ENCODE assay signal across 10 mouse cellular contexts in the genomic region with DNA sequence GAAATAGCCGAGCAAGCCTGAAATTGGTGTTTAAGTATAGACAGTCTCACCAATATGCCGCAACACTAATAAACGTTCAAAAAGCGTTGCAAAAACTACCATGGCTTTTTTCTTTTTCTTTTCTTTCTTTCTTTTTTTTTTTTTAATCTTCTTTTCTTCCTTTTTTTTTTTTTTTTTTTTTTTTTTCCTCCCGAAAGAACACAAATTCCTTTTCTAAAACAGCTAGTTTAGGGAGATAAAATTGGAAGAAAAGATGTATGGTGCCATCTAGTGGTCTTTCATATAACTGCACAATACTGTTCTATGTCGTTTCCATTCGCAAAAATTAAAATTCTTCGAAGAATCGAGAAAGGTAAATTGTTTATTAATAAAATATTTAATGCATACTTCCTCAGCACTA. TPM values are rescaled to one million over a fixed set of nuclear protein-coding genes. Genes with fewer than 3 reads are reported as not detected.
DNase-seq lines count a peak whose midpoint lies in the region; TF ChIP-seq lines count a peak whose summit lies in the region.
"Had no signal": no experiment of that assay in that cellular context is flagged by ENCODE, and none has a peak within 500 bp of the region (broad histone marks: within the 10 kb centered on the region; RNA-seq: fewer than 3 reads in every experiment).

No protein-coding gene starts in this region.

- WGBS in heart, adult 2 months = 33% methylated on average over 9 of the region's 9 CpGs

- H3K36me3 ChIP-seq in heart, adult 2 months (ENCODE audit: control insufficient read depth, insufficient read depth, low read length) = no peaks in the 10 kb centered on the region
- H3K36me3 ChIP-seq: neural tube, embryonic 12.5 days had no signal

- no peak for DNase-seq in heart, adult 2 months
- DNase-seq in heart, postnatal 14 days = no peak
- DNase-seq in lung, postnatal 25 days (ENCODE audit: low spot score) = peak; percentile 28
- no peak for DNase-seq in lung, postnatal 14 days
- DNase-seq in c-Kit-positive CD71-negative TER-119-negative erythroid progenitor cells, embryonic 14.5 days (ENCODE audit: low read depth) = peak; percentile 26
- DNase-seq in retina, postnatal 7 days (ENCODE audit: low read depth, low spot score) = peak; percentile 20
- no peak for DNase-seq in testis, postnatal 10 days (ENCODE audit: low spot score)
- DNase-seq in heart, postnatal 25 days (ENCODE audit: low spot score) = no peak

- TF ChIP-seq EP300 in heart, adult 2 months (IDR thresholded peaks at IDR 0.05; ENCODE audit: insufficient read depth, low read depth, low read length) = no peak

- H3K27me3 ChIP-seq in heart, adult 2 months (ENCODE audit: control insufficient read depth, insufficient read depth, low read length) = no peaks in the 10 kb centered on the region
- H3K27me3 ChIP-seq: neural tube, embryonic 12.5 days had no signal

- no peak overlapping the region for H3K9ac ChIP-seq in heart, adult 2 months (ENCODE audit: low read depth, low read length)
- H3K9ac ChIP-seq: neural tube, embryonic 12.5 days had no signal

- H3K79me2 ChIP-seq in heart, adult 2 months (replicated peaks; ENCODE audit: control insufficient read depth, insufficient read depth, low read length) = no peaks in the 10 kb centered on the region

- no peak for TF ChIP-seq POLR2A in heart, adult 2 months (IDR thresholded peaks at IDR 0.05; ENCODE audit: insufficient read depth, low read depth, low read length)

- no peaks in the 10 kb centered on the region for H3K4me1 ChIP-seq in heart, adult 2 months (ENCODE audit: control insufficient read depth, insufficient read depth, low read length)
- H3K4me1 ChIP-seq: neural tube, embryonic 12.5 days had no signal

- peak; percentile 80 for TF ChIP-seq CTCF in heart, adult 2 months (IDR thresholded peaks at IDR 0.05)

- intact Hi-C loops in heart, adult 2 months (cut with DNase I) = loop anchor here (1.0 to 10.0 kb wide), 3 partner anchors 112 to 471 kb away; no protein-coding TSS in a partner anchor
- intact Hi-C loops in heart, postnatal 14 days (cut with DNase I) = loop anchor here (2.0 to 10.0 kb wide), 4 partner anchors 111 to 813 kb away; no protein-coding TSS in a partner anchor
- intact Hi-C loops in heart, postnatal 25 days (cut with DNase I) = loop anchor here (1.0 to 5.0 kb wide), 2 partner anchors 112 to 471 kb away; no protein-coding TSS in a partner anchor

- no peak overlapping the region for H3K4me3 ChIP-seq in heart, adult 2 months
- H3K4me3 ChIP-seq: neural tube, embryonic 12.5 days had no signal

- H3K27ac ChIP-seq in heart, adult 2 months = no peak overlapping the region
- H3K27ac ChIP-seq: neural tube, embryonic 12.5 days had no signal

RNA-seq across cellular contexts. Expression of a gene that starts 25.4 kb away (rescaled TPM):
- total RNA-seq in heart, adult 2 months (2021) = not detected
- not detected in 2 replicates for polyA plus RNA-seq in heart, adult 2 months (2012; rRNA removed)
- not detected for total RNA-seq in heart, postnatal 14 days (2021)
- total RNA-seq in heart, postnatal 25 days (2021) = not detected
- total RNA-seq: hematopoietic stem cell, adult 5-6 weeks had no signal
- polyA plus RNA-seq: neural tube, embryonic 12.5 days had no signal

RNA-seq across cellular contexts. Expression of a gene that starts 46.0 kb away (rescaled TPM):
- 1 to 10 TPM; 4.1 to 4.2 TPM for total RNA-seq in heart, adult 2 months (2021)
- 2.4 and 4.5 TPM in 2 replicates for polyA plus RNA-seq in heart, adult 2 months (2012; rRNA removed)
- 1 to 10 TPM; 7.2 to 8.2 TPM for total RNA-seq in heart, postnatal 14 days (2021)
- 1 to 10 TPM; 4.6 to 6.8 TPM for total RNA-seq in heart, postnatal 25 days (2021)

Comparison
In these comparisons a context has a peak if more than half of its experiments do, and no peak if none do; other contexts are left out.
1. DNase-seq: peak in lung, postnatal 25 days (single experiment), c-Kit-positive CD71-negative TER-119-negative erythroid progenitor cells, embryonic 14.5 days (single experiment) and retina, postnatal 7 days (single experiment); none in heart, adult 2 months (0 of 2), heart, postnatal 14 days (0 of 2), lung, postnatal 14 days (single experiment), testis, postnatal 10 days (single experiment) and heart, postnatal 25 days (single experiment).